Mouse (Mus musculus): ENCODE measurements around the gene Cdkn2aipnl.

DNA sequence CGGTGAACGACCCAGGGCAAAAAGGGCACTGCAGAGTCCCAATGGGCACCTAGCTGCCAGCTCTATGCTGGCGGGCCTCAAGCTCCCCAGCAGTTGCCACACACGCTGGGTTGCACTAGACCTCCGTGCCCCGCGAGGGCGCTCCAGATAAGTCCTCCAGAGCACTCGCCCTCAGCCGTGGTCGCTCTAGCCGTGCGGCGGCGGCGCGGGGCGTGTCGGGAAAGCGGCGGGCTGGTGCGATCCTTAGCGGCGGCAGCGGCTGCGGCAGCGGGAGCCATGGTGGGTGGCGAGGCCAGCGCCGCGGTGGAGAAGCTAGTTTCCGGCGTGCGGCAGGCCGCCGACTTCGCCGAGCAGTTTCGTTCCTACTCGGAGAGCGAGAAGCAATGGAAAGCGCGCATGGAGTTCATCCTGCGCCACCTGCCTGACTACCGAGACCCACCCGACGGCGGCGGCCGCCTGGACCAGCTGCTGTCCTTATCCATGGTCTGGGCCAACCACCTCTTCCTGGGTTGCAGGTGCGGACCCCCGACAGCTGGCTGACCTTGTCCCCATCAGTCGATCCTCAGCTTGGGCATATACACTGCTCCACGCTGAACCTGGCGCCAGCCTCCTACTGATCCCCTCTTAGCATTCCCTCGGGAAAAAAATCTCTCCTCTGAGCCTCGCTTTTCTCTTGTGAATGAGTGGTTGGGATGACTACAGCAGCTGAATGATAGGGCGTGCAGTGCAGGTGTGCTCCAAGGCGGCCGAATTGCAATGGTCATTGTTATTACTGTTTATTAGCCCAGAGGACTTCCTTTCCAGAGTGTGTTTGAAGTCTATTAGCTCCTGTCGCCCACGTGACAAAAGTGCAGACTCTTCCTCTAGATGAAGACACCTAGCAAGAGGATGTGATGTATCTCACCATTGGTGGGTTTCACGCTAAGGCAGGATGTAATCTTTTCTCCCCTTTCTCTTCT lies at the start of gene Cdkn2aipnl:
- peak; percentile 96 for TF ChIP-seq CTCF (IDR thresholded peaks at IDR 0.05; ENCODE audit: low read depth)
- TF ChIP-seq EP300 (IDR thresholded peaks at IDR 0.05; ENCODE audit: low read depth): no peak
